Mouse (Mus musculus) forebrain, embryonic 11.5 days (tissue): ENCODE results near the gene Fkbp11. TPM values are rescaled to one million over a fixed set of nuclear protein-coding genes. Genes with fewer than 3 reads are reported as not detected.

Source experiments
- ATAC-seq: fragments of 200-750 bp; cut with Nextera tagmentation; replicated peaks from 2 replicates; pipeline ENCODE4 v1.8.0; 2017; ENCODE audit warnings: moderate TSS enrichment; ENCODE audit not compliant: low FRiP score
- DNase-seq: peaks from one replicate; pipeline ENCODE4 v3.0.0-alpha.2; 2017; ENCODE audit warnings: low spot score
- H3K27ac ChIP-seq: fragments of 300-500 bp; sonication (generic); 2 replicates; pipeline ENCODE4 v1.5.1; 2014; ENCODE audit warnings: low read depth, low read length
- H3K27me3 ChIP-seq: fragments of 300-500 bp; sonication (generic); 2 replicates; pipeline ENCODE4 v1.6.1; 2014; ENCODE audit warnings: mild to moderate bottlenecking, low read length, mixed read lengths; ENCODE audit not compliant: control insufficient read depth, insufficient read depth
- H3K36me3 ChIP-seq: fragments of 300-500 bp; sonication (generic); 2 replicates; pipeline ENCODE4 v1.6.1; 2014; ENCODE audit warnings: mild to moderate bottlenecking, low read length, moderate library complexity, mixed read lengths; ENCODE audit not compliant: control insufficient read depth, insufficient read depth
- H3K4me1 ChIP-seq: fragments of 300-500 bp; sonication (generic); replicated peaks from 2 replicates; pipeline ENCODE4 v1.6.1; 2014; ENCODE audit warnings: low read length, mixed read lengths; ENCODE audit not compliant: control insufficient read depth, insufficient read depth
- H3K4me2 ChIP-seq: fragments of 300-500 bp; sonication (generic); 2 replicates; pipeline ENCODE4 v1.6.1; 2014; ENCODE audit warnings: low read depth, mild to moderate bottlenecking, low read length, moderate library complexity, mixed read lengths; ENCODE audit not compliant: severe bottlenecking
- H3K4me3 ChIP-seq: fragments of 300-500 bp; sonication (generic); 2 replicates; pipeline ENCODE4 v1.5.1; 2014; ENCODE audit warnings: low read depth, low read length
- H3K9ac ChIP-seq: fragments of 300-500 bp; sonication (generic); 2 replicates; pipeline ENCODE4 v1.6.1; 2014; ENCODE audit warnings: low read length
- H3K9me3 ChIP-seq: fragments of 300-500 bp; sonication (generic); 2 replicates; pipeline ENCODE4 v1.6.1; 2016; ENCODE audit warnings: low read length, mixed read lengths; ENCODE audit not compliant: control insufficient read depth
- WGBS: fragments of 180-500 bp; shearing (Covaris S2); extraction: QIAGEN DNeasy Blood & Tissue Kit; methylation state at CpG from one replicate; pipeline ENCODE4 v1.1.7; 2014; 5-methylcytosine and 5-hydroxymethylcytosine counted together
- polyA plus RNA-seq: library from polyadenylated mRNA; unstranded; fragments of >200 nt; fragmentation: Nextera tagmentation; extraction: Ambion mirVana; gene quantifications from 2 replicates; pipeline ENCODE4 v1.2.1, GENCODE M21; 2014

Fkbp11 gene
- polyA plus RNA-seq, 1 experiment from 2014 or later = 6.7 TPM

- Histone ChIP-seq H3K27me3 (no peaks in the 10 kb centered on the region), H3K36me3 (peaks cover 4% of the 10 kb centered on the region; the same call in 1 of the 2 replicates), H3K4me2 (no peak overlapping the region), H3K9me3 (no peaks in the 10 kb centered on the region), H3K4me1 (no peaks in the 10 kb centered on the region), H3K9ac (no peak overlapping the region), H3K4me3 (no peak overlapping the region), H3K27ac (no peak overlapping the region)
- no peak for DNase-seq
- WGBS = 88% methylated on average over 5 of the region's 5 CpGs
- no peak for ATAC-seq
Measured at GRCm38 (mm10) chr15:98733976-98734566, 6.1 kb upstream of the Fkbp11 start.

GRCm38 (mm10) chr15:98733370-98733769 is 5.4 kb upstream of the Fkbp11 start:
- WGBS = 78% methylated on average over 6 of the region's 6 CpGs
- H3K27ac ChIP-seq = no peak overlapping the region
- no peak for ATAC-seq

GRCm38 (mm10) chr15:98732006-98732531 is 4.1 kb upstream of the Fkbp11 start:
- Histone ChIP-seq H3K36me3 (peaks cover under 1% of the 10 kb centered on the region; the same call in 1 of the 2 replicates), H3K27ac (no peak overlapping the region), H3K4me1 (peaks cover 6% of the 10 kb centered on the region; the same call in 1 of the 2 replicates), H3K4me2 (no peak overlapping the region), H3K9ac (no peak overlapping the region), H3K27me3 (0 out of 2 replicates have a peak, but pooled peaks cover 2% of the 10 kb centered on the region), H3K9me3 (no peaks in the 10 kb centered on the region), H3K4me3 (no peak overlapping the region)
- ATAC-seq = no peak
- 75% methylated on average over 8 of the region's 8 CpGs for WGBS
- DNase-seq = no peak

More at GRCm38 (mm10) chr15:98733370-98733769, 5.4 kb upstream of the Fkbp11 start:
- DNase-seq = no peak
- Histone ChIP-seq H3K9ac (no peak overlapping the region), H3K4me3 (no peak overlapping the region), H3K4me1 (no peaks in the 10 kb centered on the region), H3K27me3 (no peaks in the 10 kb centered on the region), H3K4me2 (no peak overlapping the region), H3K36me3 (peaks cover 3% of the 10 kb centered on the region; the same call in 1 of the 2 replicates), H3K9me3 (no peaks in the 10 kb centered on the region)

- ATAC-seq = no peak
- Histone ChIP-seq H3K9me3 (no peaks in the 10 kb centered on the region), H3K36me3 (no peaks in the 10 kb centered on the region), H3K4me1 (peaks cover 9% of the 10 kb centered on the region; the same call in 1 of the 2 replicates), H3K27ac (no peak overlapping the region), H3K9ac (no peak overlapping the region), H3K4me2 (no peak overlapping the region), H3K4me3 (no peak overlapping the region), H3K27me3 (peaks cover 4% of the 10 kb centered on the region; the same call in 1 of the 2 replicates)
- WGBS = 89% methylated on average over 6 of the region's 6 CpGs
- DNase-seq = no peak
Measured at GRCm38 (mm10) chr15:98730790-98731189, 2.8 kb upstream of the Fkbp11 start.

GRCm38 (mm10) chr15:98729791-98730545 is 2.0 kb upstream of the Fkbp11 start:
- H3K27ac ChIP-seq = no peak overlapping the region
- WGBS = 77% methylated on average over 7 of the region's 7 CpGs
- no peak overlapping the region for H3K4me2 ChIP-seq
- H3K4me3 ChIP-seq = no peak overlapping the region
- H3K27me3 ChIP-seq = peaks cover 4% of the 10 kb centered on the region; the same call in 1 of the 2 replicates
- DNase-seq = no peak
- no peaks in the 10 kb centered on the region for H3K36me3 ChIP-seq
- peaks cover 9% of the 10 kb centered on the region; the same call in 1 of the 2 replicates for H3K4me1 ChIP-seq
- H3K9ac ChIP-seq = no peak overlapping the region
- no peaks in the 10 kb centered on the region for H3K9me3 ChIP-seq
- ATAC-seq = no peak

- ATAC-seq (no peak; the same call in 1 of the 2 replicates), DNase-seq (no peak)
- Histone ChIP-seq H3K36me3 (no peaks in the 10 kb centered on the region), H3K4me3 (no peak overlapping the region), H3K9me3 (no peaks in the 10 kb centered on the region), H3K27me3 (peaks cover 6% of the 10 kb centered on the region; the same call in 1 of the 2 replicates), H3K4me1 (peaks cover 9% of the 10 kb centered on the region; the same call in 1 of the 2 replicates), H3K27ac (no peak overlapping the region), H3K9ac (no peak overlapping the region), H3K4me2 (peak overlapping the region; percentile 91; the same call in 1 of the 2 replicates)
- 46% methylated on average over 9 of the region's 9 CpGs for WGBS
Measured at GRCm38 (mm10) chr15:98728366-98728765, 368 bp upstream of the Fkbp11 start.

GRCm38 (mm10) chr15:98726746-98727145 is 1.3 kb downstream of the Fkbp11 start:
- H3K9ac ChIP-seq = no peak overlapping the region
- WGBS = 39% methylated on average over 7 of the region's 7 CpGs
- peak overlapping the region; percentile 91 for H3K4me2 ChIP-seq
- H3K27me3 ChIP-seq = peaks cover 6% of the 10 kb centered on the region; the same call in 1 of the 2 replicates
- DNase-seq (no peak), ATAC-seq (no peak)
- no peaks in the 10 kb centered on the region for H3K36me3 ChIP-seq
- peaks cover 9% of the 10 kb centered on the region; the same call in 1 of the 2 replicates for H3K4me1 ChIP-seq
- no peaks in the 10 kb centered on the region for H3K9me3 ChIP-seq
- no peak overlapping the region for H3K27ac ChIP-seq
- peak overlapping the region; percentile 40; the same call in 1 of the 2 replicates for H3K4me3 ChIP-seq

- H3K4me1 ChIP-seq = peaks cover 9% of the 10 kb centered on the region; the same call in 1 of the 2 replicates
- no peaks in the 10 kb centered on the region for H3K9me3 ChIP-seq
- H3K27ac ChIP-seq = no peak overlapping the region
- no peak overlapping the region for H3K9ac ChIP-seq
- ATAC-seq (no peak), DNase-seq (no peak)
- H3K36me3 ChIP-seq = no peaks in the 10 kb centered on the region
- WGBS = 80% methylated on average over 4 of the region's 4 CpGs
- no peak overlapping the region for H3K4me3 ChIP-seq
- peaks cover 6% of the 10 kb centered on the region; the same call in 1 of the 2 replicates for H3K27me3 ChIP-seq
- no peak overlapping the region for H3K4me2 ChIP-seq
Measured at GRCm38 (mm10) chr15:98726079-98726478, 1.9 kb downstream of the Fkbp11 start.
